Mouse (Mus musculus) brain, embryonic 18.5 days (tissue): ENCODE results near the gene Pcdh19.

Experiments used
- DNase-seq: peaks from one replicate; pipeline ENCODE4 v3.0.0-alpha.2; 2012; ENCODE audit warnings: low read depth, low spot score

Pcdh19 gene

GRCm38 (mm10) chrX:133657308-133658302 is 31.2 kb downstream of the Pcdh19 start:
- no peak for DNase-seq

DNA sequence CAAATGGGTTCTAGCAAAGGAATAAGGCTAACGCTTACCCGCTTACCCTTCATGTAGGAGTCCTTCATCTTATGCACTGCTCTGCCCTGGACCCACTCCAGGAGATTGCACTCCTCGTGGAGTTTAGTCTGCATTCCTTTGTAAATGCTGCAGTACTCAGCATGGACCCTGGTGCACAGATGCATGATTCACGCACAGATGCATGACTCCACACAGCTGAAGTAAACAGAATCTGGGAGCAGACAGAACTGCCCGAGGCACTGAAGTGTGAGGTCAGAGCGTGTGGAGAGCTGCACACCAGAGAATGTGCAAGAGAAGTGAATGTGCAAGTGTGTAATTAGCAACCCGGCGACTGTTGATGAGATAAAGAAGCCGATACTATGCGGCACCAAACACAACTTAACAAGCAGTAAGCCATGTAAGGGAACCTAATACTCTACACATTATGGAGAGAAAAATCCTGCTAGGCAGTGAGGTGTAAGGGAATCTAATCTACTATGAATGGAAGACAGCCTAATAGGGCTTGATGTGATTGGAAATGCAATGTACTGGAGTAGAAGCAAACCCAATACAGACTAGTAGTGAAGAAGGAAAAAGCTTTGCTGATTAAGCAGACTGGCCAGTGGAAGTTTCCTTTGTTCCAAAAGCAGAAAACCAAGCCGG is 32.8 kb downstream of the Pcdh19 start:
- no peak for DNase-seq

GRCm38 (mm10) chrX:133655196-133655595 is 33.6 kb downstream of the Pcdh19 start:
- no peak for DNase-seq

GRCm38 (mm10) chrX:133653071-133653470 is 35.7 kb downstream of the Pcdh19 start:
- DNase-seq = no peak

DNA sequence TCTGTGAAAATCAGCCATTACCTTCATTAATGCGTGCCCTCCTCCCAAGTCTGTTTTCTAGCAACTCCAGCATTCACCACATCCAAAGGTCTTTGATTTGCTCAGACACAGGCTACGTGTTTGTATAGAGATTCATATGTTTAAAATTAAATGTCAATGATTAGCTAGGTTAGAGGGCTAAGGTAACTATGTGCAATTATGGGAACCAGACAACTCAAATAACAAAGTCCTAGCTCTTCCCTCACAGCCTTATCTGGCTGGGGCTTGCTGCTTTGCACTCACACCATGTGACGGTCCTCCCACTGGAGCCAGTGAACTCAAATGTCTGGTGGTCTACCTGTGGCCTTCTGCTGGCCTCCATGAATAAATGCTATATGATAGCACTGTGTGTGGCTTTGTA is 38.4 kb downstream of the Pcdh19 start:
- DNase-seq = no peak

DNA sequence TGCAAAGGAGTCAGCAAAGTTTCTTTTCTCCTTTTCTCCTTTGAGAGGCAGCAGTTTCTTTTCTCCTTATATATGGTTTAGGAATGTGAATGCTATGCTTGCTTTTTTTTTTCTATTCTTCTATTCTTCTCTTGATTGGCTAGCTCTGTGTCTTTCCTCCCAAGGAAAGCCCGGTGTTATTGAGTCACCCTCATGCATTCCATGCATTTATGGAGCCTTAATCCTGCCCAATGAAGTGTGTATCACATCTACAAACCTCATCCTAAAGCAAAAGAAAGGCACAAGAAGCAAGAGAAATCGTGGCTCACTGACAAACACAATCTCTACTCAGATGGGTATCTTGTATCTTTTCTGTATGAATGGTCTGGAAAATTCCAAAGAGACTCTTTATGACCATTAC is 41.0 kb downstream of the Pcdh19 start:
- DNase-seq = no peak

DNA sequence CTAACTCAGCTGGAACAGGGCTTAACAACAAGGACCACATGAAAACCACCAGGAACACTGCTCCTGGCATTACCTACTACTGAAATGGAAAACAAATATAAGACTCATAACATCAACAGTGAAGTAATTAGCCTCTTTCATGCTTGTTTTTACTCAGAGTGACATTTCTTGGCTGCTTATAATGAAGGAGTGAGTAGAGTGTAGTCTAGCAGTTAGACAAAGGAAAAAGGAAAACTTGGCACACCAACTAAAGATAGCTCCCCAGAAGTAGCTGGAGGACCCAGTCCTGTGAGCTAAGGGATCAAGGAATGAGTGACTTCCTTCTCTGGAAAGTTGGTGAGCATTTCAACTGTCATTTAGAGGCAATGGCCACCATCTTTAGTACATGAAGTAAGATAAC is 49.3 kb downstream of the Pcdh19 start:
- no peak for DNase-seq

DNA sequence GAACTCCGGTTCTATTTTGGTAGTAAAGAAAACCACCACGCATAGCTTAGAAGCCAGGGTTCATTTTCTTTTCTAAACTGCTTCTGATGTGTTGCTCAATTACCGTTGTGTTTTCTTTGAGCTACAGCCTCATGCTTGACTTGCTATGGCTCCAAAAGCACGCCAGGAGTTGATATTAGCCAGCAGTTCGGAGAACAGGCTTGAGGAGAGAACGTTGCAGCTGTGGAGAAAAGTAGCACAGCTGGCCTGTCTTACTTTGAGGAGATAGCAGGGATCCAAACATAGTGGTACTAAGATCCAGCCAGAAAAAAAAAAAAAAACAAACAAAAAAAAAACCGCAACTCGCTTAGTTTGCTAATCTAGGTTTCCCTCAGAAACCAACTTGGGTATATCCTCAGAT is 59.2 kb downstream of the Pcdh19 start:
- no peak for DNase-seq

DNA sequence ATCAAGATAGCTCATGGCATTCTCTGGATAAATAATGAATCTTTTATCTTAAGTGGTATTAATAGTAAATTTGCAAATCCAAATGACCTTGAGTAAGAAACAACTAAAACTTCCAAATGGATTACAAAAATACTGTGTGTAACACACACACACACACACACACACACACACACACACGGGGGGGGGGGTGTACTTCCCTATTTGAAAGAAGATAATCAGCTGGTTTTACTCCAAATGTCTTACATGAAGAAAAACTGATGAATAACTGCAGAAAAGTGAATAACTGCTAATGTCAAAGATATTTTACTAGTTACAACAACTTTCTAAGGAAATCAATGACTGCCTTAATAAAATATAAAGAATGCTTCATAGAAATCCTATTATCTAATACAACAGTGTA is 70.6 kb downstream of the Pcdh19 start:
- DNase-seq = no peak

DNA sequence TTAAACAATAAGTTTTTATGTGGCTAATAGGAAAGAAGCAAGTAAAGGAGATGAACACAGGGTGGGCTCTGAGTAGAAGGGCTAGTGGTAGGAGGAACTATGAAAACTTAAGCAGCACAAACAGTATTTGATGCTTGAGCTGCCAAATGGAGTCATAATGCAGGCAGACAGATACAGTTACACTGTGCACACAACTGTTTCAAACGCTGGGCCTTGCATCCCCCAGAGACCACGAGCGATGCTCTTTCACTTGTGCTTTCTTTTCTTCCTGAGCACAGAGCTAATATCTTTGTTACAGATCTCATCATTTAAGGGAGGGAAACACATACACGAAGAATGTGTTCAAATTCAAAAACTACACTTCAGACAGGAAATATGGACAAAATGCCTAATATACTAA is 83.0 kb downstream of the Pcdh19 start:
- no peak for DNase-seq

DNA sequence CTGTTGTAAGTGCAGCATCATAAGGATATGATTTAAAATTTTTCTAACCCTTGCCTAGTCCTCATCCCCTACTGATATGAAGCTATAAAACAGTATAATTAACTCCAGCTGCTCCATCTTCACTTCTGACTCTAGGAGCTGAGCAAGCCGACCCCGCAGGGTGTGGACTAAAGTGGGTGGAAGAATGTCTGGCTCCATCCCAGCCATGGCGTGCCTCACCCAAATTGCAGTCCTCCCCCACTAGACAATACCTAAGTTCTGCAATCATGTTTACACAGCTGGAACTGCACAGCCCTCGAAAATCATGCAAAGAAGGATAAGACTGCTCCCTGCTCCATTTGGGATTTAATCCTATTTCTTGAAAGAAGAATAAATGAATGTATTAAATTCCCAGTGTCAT is 84.5 kb downstream of the Pcdh19 start:
- no peak for DNase-seq

DNA sequence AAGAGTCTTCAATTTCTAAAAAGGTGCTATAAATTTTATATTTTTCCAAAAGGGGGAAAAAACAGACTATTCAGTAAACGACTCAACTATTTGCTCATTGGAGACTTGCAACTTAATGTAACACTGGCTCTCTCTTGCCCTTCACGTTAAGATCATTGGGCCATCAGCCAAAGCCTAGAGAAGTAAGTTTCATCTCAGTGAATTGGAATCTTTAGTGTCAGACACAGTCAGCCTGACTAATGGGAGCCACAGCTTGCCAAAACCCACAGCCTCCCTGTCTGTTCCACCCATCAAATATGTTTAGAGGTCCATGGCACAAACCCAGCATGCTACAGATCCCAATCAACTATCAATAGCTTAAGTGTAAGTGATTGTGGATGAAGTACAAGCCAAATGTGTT is 86.7 kb downstream of the Pcdh19 start:
- DNase-seq = no peak

- no peak for DNase-seq
These were observed 87.1 kb downstream of the Pcdh19 start for GRCm38 (mm10) chrX:133601658-133602057.

DNA sequence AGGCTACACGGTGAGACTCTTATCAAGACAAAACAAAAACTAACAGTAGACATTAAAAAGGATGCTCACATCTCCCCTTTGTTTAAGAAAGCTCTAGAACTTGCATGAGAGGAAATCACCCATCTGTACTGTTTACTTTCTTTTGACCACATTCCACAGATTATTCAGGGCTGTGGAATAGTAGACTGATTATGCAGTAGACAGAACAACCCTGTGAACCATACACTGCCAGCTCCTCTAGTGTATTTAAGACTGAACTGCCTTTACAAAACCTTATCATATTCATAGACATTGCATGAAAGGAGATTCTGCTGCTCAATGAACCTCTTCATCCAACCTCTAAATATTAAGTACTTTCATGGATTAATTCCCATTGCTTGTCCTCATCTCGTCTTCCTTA is 87.6 kb downstream of the Pcdh19 start:
- no peak for DNase-seq

DNA sequence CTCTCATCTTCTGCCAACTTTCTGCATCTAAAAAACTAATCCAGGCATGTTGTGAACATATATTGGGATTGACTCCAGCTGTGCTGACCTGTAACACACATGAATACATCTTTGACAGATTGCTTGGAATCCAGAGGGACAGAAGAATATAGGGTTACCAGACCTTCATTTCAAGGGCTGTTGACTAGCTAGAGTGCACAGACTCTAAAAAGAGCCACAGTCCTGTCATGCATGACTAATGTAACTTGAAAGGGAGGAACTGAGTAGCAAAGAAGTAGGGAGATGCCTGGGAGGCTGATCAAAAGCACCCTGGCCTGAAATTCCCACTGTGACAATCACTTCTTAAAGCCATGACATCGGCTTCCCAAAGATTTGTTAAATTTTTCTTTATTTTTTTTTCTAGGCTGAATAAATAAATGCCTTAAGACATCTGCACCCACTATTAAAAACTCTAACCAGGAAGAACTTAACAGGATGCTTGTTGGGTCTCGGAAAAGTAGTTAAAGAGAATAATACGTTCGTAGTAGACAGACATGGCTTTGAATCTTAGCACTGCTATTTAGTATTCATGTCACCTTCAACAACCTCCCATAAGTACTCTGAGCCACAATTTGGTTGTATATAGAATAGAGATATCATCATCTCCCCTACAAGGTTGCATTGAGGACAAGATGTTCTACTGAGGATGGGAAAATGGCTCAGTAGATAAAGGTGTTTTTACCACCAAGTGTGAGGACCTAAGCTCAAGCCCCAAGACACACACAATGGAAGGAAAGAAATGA is 113.0 kb downstream of the Pcdh19 start:
- no peak for DNase-seq

GRCm38 (mm10) chrX:133565355-133565754 is 123.4 kb downstream of the Pcdh19 start:
- DNase-seq = no peak
